Mouse (Mus musculus): ENCODE measurements around the gene Tab3. TPM values are rescaled to one million over a fixed set of nuclear protein-coding genes. Genes with fewer than 3 reads are reported as not detected.

Gene Tab3
- 27.2 and 41.2 TPM in 2 replicates for total RNA-seq (2014; fragmentation: Nextera tagmentation)
- total RNA-seq (2017): 16.6 and 16.7 TPM in 2 replicates

GRCm38 (mm10) chrX:85573532-85574181, at the start of gene Tab3:
TSS of gene Tab3 (plus strand) at chrX:85574022.
- ATAC-seq (replicated peaks; ENCODE audit: low FRiP score, low TSS enrichment, poor library complexity, severe bottlenecking): peak; percentile 97

GRCm38 (mm10) chrX:85525545-85525944, 48.3 kb upstream of the Tab3 start:
- no peak for ATAC-seq (replicated peaks; ENCODE audit: low FRiP score, low TSS enrichment, poor library complexity, severe bottlenecking)

DNA sequence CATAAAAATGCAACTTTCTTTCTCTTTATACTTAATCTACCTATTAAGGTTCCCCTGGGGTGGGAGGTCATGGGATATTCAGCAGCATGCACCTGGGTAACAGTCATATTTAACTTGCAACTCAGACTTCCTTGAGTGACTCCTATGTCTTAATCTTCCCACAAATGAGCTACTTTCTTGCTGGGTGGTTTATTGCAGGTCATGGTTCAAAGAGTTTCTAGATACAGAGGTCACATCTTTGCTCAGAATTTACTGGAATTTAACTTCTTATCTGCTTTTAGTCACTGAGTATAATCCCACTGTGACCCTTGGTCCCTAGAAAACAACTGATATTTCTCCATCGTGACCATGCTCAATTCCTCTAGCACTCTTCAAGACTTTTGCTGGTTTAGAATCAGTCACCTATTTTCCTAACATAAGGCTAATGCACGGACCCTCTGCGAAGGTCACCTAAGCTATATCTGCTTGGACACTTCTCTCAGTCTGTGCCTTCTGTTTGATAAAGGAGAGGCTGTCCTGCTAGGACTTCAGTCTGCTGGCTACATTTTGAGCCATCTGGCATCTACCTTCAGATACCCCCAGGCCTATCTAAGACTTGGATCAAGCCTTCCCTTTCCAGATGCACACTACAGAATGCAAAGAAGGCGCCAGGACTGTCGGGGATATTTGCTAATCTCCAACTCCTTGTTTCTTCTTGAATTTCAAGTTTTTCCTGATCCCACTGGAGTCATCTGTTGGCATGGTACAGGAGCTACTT, 47.4 kb upstream of the Tab3 start:
- ATAC-seq (replicated peaks; ENCODE audit: low FRiP score, low TSS enrichment, poor library complexity, severe bottlenecking): no peak

DNA sequence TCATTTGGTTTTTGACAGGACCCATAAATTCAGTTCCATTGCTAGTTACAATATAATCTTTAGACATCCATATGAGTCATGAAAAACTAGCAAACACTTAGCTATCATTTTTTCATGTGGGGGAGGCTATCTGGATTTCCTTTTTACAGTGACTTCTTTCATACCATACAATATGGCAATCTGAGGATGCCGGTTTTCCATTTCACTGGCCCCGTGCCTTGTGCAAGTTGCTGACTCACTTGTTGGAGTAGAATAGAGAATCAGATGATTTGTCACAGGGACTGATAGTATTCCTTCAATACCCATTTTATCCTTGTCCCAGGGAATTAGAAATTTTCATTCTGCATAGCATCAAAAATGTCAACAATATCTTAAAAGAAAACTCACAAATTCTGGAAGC, 14.9 kb upstream of the Tab3 start:
- no peak for ATAC-seq (replicated peaks; ENCODE audit: low FRiP score, low TSS enrichment, poor library complexity, severe bottlenecking)

DNA sequence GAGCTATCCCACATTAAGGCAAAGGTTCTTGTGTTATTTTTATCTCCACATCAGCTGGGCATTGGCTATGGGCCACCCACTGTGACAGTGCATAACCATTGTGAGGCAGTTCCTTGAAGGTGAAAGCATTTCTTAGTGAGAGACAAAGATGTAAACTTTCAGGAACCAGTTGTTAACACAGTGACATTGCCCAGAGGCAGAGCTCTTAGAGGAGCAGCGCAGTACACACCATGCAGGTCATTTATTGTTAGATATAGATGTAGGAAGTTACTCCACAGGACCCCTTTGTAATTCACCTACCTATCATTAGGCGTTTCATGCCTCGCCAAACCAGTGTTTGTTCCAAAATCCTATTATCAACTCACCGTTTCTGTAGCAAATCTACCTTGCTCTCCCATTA, 7.6 kb upstream of the Tab3 start:
- peak; percentile 67 for ATAC-seq (replicated peaks; ENCODE audit: low FRiP score, low TSS enrichment, poor library complexity, severe bottlenecking)

GRCm38 (mm10) chrX:85574182-85574541, 340 bp downstream of the Tab3 start:
- peak; percentile 26; the same call in 1 of the 2 replicates for ATAC-seq (replicated peaks; ENCODE audit: low FRiP score, low TSS enrichment, poor library complexity, severe bottlenecking)

- ATAC-seq (replicated peaks; ENCODE audit: low FRiP score, low TSS enrichment, poor library complexity, severe bottlenecking): peak; percentile 43
These were observed 2.5 kb downstream of the Tab3 start for GRCm38 (mm10) chrX:85576310-85576709.

DNA sequence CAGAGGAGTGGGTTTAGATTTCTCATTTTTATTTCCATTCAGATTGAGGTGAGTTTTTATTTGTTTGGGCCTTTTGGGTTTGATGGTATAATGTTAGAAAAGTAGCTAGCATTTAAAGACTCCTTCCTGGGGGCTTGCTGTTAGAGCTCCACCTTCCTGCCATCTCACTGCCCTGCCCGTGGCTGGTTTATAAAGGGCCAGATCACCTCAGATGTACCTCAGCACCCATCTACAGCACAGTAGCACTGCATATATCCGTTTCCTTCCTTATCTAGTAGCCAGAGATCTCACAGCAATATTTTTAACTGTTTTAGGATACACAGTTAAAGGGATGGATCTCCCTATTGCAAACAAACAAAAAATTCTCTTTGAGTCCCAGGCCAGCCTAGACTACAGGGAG, 6.9 kb downstream of the Tab3 start:
- ATAC-seq (replicated peaks; ENCODE audit: low FRiP score, low TSS enrichment, poor library complexity, severe bottlenecking): peak; percentile 48; the same call in 1 of the 2 replicates

- 0 out of 2 replicates have a peak, but pooled peaks have one; percentile 56 for ATAC-seq (replicated peaks; ENCODE audit: low FRiP score, low TSS enrichment, poor library complexity, severe bottlenecking)
These were observed 8.7 kb downstream of the Tab3 start for GRCm38 (mm10) chrX:85582517-85582916.

GRCm38 (mm10) chrX:85585575-85585974, 11.8 kb downstream of the Tab3 start:
- ATAC-seq (replicated peaks; ENCODE audit: low FRiP score, low TSS enrichment, poor library complexity, severe bottlenecking): peak; percentile 77; the same call in 1 of the 2 replicates

DNA sequence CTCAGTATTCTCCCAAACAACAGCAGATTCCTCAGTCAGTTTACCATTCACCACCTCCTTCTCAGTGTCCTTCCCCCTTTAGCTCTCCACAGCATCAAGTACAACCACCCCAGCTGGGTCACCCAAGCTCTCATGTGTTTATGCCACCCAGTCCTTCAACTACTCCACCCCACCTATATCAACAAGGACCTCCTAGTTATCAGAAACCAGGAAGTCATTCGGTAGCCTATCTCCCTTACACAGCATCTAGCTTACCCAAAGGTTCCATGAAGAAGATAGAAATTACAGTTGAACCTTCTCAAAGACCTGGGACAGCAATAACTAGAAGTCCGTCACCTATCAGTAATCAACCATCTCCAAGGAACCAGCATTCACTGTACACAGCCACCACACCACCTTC, 40.9 kb downstream of the Tab3 start:
- ATAC-seq (replicated peaks; ENCODE audit: low FRiP score, low TSS enrichment, poor library complexity, severe bottlenecking): peak; percentile 99

GRCm38 (mm10) chrX:85646204-85646777, 72.5 kb downstream of the Tab3 start:
- ATAC-seq (replicated peaks; ENCODE audit: low FRiP score, low TSS enrichment, poor library complexity, severe bottlenecking): peak; percentile 79

DNA sequence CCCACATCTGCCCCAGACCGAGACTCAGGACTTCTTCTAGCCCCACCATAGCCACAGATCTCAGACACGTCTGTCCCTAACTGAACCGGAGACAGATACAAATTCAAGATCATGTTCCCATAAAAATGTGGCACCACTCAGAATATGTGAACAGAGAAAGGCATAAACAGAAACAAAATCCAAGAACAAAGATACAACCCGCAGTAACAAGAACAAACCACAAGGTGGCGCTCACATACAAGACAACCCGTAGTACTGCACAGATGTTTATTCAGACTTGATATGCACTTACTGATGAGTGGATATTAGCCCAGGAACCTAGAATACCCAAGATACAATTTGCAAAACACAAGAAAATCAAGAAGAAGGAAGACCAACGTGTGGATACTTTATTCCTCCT, 103.0 kb downstream of the Tab3 start:
- 0 out of 2 replicates have a peak, but pooled peaks have one; percentile 52 for ATAC-seq (replicated peaks; ENCODE audit: low FRiP score, low TSS enrichment, poor library complexity, severe bottlenecking)

DNA sequence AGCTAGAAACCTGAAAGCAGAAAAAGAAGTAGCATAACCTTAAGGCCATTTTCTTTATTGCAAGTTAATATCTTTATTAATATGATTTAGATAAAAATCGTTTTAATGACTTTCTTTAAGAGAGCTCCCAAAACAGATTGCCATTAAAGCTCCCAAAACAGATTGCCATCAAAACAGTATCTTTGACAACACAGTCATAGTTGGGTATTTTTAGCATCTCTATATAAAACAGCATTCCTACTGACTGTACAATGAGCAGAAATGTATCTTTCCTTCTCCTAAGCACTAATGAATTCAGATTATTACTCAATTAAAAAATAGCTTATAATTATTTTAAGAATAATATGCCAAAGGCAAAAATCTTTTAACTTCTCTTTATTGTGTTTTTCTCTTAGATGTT, 108.3 kb downstream of the Tab3 start:
- ATAC-seq (replicated peaks; ENCODE audit: low FRiP score, low TSS enrichment, poor library complexity, severe bottlenecking): no peak

DNA sequence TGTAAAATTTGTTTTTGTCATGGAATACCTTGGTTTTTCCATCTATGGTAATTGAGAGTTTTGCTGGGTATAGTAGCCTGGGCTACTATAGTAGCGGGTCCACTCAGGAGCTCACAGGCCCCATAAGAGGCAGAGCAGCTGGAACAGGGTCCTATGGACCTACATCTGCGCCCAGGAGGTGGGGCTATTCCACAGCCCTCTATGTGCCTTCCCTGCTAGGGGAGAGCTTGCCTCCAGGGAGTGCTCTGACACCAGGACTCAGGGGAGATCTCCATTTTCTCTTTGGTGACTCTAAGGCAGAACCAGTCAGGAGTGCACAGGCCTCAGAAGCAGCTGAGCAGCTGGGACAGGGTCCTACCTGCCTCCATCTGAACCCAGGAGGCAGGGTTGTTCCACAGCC, 109.9 kb downstream of the Tab3 start:
- ATAC-seq (replicated peaks; ENCODE audit: low FRiP score, low TSS enrichment, poor library complexity, severe bottlenecking): no peak

Other genes starting within 250 kb of the Tab3 start
- gene Gk, start 202.8 kb downstream of the Tab3 start, total RNA-seq (2014; fragmentation: Nextera tagmentation): 14.1 and 15.3 TPM in 2 replicates
- 11.0 and 13.8 TPM in 2 replicates for gene Gk, start 202.8 kb downstream of the Tab3 start, total RNA-seq (2017)